Mouse (Mus musculus): ENCODE results near the gene Hus1. TPM values are rescaled to one million over a fixed set of nuclear protein-coding genes. Genes with fewer than 3 reads are reported as not detected.

Gene Hus1
- polyA plus RNA-seq, 1 experiment from 2014 or later, result 22.6 TPM

Other genes with a start within 250 kb of the Hus1 start
- gene Pkd1l1, start 37.9 kb downstream of the Hus1 start, polyA plus RNA-seq (2014; fragmentation: Nextera tagmentation; extraction: Ambion mirVana), result not detected in 2 replicates
- gene Gm11992, start 37.4 kb upstream of the Hus1 start, polyA plus RNA-seq (2014; fragmentation: Nextera tagmentation; extraction: Ambion mirVana), result 0.44 and 0.77 TPM in 2 replicates
- gene Sun3, start 37.8 kb upstream of the Hus1 start, polyA plus RNA-seq (2014; fragmentation: Nextera tagmentation; extraction: Ambion mirVana), result 0.22 TPM in 1 of 2 replicates, not detected in the other
- 7.5 and 8.3 TPM in 2 replicates for gene Upp1, start 106.9 kb upstream of the Hus1 start, polyA plus RNA-seq (2014; fragmentation: Nextera tagmentation; extraction: Ambion mirVana)
- 0.03 TPM in 1 of 2 replicates, not detected in the other for gene Abca13, start 180.8 kb upstream of the Hus1 start, polyA plus RNA-seq (2014; fragmentation: Nextera tagmentation; extraction: Ambion mirVana)